Mouse (Mus musculus): Measurements from ENCODE around the gene Fkbp2.

The Fkbp2 gene

DNA sequence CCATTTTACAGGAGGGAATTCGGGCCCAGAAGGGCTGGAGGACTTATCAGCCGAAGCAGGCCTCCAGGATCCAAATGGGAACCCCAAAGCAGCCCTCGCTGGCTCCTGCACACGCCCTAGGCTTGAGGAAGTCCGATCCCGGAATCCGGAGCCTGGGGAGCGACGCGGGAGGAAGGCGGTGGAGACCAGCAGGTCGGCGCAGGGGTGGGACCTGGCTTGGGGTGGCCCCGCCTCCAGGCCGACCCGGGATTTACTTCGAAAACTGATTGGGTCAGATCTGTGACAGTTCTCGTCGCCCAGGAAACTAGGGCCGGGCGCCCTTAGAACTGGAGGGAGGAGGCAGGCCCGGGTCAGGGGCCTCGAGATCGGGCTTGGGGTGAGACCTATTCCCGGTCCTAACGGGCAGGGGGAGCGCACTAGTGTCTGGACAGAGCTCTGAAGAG, 38.0 kb downstream of the Fkbp2 start, which contains the start of gene Gpr137:
Gene Gpr137 (minus strand): TSS at position 232 of the 443 bp plus-strand sequence.
- peak; percentile 73 for ATAC-seq (ENCODE audit: insufficient number of reproducible peaks, low FRiP score, low TSS enrichment)

DNA sequence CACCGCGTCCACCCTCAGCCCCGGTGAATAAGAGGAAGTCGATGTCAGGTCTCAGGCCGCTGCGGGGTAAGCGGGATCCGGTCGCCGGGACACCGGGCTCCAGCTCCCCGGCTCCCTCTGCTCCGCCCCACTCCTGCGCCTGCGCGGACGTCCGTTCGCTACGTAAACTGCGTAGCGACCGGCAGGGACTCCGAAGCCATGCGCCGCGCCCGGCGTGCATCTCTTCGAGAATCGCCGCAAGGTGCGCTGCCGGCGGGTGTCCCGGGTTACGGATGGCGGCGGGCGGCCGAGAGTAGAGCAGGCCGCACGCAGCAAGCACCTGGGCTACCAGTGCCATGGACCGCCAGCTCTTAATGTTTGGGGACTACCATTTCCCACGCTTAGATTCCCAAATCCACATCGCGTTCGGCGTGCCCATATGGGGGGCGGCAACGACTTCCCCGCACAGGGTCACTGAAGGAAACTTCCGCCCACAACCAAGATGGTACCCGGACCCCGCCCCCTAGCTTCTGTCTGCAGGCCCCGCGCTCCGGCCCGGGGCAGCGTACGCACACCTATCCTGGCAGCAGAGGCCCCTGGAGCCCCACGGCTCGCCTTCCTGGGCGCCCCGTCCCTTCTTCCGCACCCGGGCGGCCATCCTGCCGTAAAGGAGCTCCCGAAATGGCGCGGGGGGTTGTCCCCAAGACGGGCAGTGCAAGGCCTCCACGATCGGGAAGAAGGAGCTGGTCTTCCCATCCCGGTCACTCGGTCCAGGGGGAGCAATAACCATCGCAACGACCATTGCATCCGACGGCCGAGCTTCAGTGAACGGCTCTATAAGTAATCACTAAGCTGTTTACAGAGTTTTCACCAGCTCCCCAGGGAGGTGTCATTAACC, 38.7 kb downstream of the Fkbp2 start, which contains the start of gene Bad:
Gene Bad (plus strand): TSS at position 490 of the 877 bp plus-strand sequence.
- peak; percentile 70 for ATAC-seq (ENCODE audit: insufficient number of reproducible peaks, low FRiP score, low TSS enrichment)

DNA sequence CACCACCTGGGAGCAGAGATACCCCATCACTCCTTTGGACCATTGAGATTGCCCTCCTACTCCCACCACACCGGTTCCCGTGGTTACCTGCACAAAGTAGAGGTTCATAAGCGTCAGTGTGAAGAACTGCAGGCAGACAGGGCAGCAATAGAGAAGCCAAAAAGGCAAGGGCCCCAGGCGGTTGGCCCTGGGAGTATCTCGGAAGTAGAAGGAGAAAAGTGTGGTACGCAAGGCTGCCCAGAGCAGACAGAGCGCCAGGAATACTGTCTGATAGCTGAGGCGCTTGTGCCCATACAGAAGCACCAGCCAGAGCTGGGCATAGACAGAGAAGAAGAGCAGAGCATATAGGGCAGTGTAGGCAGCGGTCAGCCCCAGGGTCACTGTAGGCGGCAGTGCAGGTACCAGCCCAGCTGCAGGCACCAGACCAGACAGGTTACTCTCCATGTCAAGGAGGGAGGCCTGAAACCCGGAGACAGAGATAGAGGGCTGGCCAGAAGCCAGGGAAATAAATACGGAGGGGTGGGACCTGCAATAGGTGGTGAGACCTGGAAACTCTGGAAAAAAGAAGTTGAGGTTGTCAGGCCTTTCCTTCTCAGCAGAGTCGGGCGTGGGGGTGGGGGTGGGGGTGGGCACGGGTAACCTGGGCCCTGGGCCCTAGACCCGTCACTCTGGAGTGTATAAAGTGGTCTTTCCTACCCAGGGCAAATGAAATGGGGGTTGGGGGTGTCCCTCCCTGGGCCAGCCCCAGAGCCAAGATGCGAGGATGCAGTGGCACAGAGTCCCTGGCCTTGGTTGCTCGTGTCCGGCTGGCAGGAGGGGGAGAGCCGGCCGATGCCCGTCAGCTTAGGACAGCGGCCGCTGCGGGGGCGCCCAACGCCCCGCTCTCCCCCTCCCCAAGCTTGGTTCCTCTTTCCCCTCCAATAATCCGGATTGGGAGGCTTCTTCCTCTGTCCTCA, 39.6 kb downstream of the Fkbp2 start:
- 0 out of 2 replicates have a peak, but pooled peaks have one; percentile 8 for ATAC-seq (ENCODE audit: insufficient number of reproducible peaks, low FRiP score, low TSS enrichment)

DNA sequence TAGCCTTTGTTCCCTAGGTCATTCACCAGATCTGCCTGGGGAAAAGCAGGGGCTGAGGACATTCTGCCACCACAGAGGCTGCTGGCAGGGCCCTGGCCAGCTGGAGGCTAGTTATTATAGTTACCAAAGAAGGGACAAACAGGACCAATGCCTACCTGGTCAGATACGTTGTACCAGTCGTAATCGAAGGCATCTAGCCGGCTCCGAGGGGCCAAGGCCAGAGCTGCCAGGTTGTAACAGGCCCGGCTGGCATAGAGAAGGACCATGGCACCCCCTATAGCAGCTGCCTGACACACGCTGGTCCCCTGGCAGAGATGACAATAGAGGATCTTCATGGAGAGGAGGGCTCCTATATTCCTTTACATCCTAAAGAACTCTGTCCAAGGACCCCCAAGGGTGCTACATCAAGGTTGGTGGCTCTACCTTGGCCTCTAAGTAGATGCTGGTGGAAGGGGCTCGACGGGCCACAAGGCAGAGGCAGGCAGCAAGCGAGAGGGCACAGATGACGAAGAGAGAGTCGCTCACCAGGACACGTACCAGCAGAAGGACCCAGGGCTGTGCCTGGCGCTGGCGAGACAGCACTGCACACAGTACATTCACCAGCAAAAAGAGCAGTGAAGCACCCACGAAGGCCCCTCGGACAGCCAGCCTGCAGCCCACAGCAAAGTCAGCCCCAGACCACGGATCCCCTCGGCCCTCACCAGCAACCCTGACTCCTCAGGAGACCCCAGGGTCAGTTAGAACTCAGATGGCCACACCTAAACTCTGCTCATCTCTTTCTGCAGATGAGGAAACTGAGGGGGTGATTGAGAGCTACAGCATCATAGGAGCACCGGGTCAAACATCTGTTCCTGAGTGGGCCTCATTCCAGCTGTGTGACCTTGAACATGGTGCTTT, 40.9 kb downstream of the Fkbp2 start:
- ATAC-seq (ENCODE audit: insufficient number of reproducible peaks, low FRiP score, low TSS enrichment) = no peak

DNA sequence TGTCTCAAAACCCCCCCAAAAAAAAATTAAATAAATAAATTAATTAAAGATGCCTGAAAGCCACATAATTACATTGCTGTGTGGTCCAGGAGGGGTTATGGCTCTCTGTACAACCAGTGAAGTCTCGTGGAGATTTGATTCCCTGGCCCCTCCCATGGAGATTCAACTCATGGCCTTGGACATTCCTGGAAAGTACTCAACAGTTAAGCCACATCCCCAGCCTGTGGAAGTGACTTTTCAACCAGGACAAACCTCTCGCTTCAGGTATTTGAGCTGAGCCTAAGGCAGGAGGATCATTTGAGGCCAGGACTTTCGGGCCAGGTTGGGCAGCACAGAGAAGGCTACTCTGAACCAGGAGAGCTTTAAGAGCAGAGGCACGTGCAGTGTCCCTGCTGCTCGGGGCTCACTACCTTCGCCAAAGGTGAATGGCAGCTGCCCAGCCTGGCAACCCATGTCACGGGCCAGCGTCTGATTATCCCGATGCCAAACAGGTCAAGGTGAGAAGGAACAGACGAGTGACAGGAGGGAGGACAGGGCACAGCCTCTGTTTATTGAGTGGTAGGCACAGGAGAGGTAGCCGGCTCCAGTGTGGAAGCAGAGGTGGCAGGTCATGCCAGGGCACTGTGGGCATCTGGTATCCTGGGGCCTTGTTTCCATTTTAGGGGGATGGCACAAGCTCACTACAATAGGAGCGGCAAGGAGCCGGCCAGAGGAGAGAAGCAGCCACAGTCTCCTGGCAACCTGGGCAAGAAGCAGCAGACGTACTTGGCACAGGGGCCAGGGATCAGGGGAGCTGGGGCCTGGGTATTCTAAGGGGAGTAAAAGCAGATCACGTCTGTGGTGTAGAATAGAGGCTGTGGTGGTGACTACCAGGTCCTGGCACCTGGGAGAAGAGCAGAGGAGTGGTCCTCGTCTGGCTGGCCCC, 42.5 kb downstream of the Fkbp2 start:
- ATAC-seq (ENCODE audit: insufficient number of reproducible peaks, low FRiP score, low TSS enrichment) = no peak

DNA sequence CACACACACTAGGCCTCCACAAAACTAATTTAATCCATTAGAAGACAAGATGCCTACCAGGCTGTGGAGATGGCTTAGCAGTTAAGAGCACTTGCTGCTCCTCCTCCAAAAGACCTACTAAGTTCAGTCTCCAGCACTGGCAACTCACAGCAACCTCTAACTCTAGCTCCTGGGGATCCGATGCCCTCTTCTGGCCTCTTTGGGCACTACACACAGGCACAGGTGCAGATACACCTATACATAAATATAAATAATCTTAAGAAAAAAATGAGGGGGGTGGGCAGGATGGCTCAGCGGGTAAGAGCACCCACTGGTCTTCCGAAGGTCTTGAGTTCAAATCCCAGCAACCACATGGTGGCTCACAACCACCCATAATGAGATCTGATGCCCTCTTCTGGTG, 44.0 kb downstream of the Fkbp2 start:
- no peak for ATAC-seq (ENCODE audit: insufficient number of reproducible peaks, low FRiP score, low TSS enrichment)

DNA sequence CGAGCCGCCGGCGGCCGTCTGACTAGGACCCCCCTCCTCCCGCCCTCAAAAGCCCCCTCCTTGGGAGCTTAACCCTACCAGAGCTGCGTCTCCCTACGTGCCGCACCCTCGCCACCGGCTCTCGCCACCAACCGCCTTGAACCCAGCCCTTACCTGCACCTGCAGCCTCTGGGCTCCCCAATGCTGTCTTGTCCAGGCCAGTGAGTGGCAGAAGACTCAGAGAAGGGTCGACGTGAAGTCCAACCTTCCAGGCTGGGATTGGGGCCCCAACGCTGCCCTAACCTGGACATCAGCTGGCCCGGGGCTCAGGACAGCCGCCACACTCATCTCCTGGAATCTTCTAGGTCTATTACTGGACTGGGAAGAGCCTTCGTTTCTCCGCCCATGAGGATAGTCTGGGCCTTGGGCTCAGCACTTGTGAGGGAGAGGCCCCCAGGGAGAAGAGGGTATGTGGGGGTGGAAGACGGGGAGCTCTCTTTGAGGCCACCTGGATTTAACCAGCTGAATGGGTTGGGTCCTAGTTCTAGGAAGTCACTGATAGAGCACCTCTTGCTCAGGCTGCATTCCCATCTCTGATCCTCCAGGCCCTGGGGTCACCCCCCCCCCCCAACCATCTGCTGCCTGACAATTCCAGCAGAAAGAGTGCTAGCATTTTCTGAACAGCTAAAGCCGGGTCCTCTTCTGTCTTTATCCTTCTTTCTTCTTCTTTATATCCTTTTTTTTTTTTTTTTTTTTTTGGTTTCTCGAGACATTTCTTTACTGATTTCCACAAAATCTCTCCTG, 45.9 kb downstream of the Fkbp2 start, which contains the start of gene Kcnk4:
Gene Kcnk4 (minus strand): TSS at position 321 of the 783 bp plus-strand sequence.
- no peak for ATAC-seq (ENCODE audit: insufficient number of reproducible peaks, low FRiP score, low TSS enrichment)

DNA sequence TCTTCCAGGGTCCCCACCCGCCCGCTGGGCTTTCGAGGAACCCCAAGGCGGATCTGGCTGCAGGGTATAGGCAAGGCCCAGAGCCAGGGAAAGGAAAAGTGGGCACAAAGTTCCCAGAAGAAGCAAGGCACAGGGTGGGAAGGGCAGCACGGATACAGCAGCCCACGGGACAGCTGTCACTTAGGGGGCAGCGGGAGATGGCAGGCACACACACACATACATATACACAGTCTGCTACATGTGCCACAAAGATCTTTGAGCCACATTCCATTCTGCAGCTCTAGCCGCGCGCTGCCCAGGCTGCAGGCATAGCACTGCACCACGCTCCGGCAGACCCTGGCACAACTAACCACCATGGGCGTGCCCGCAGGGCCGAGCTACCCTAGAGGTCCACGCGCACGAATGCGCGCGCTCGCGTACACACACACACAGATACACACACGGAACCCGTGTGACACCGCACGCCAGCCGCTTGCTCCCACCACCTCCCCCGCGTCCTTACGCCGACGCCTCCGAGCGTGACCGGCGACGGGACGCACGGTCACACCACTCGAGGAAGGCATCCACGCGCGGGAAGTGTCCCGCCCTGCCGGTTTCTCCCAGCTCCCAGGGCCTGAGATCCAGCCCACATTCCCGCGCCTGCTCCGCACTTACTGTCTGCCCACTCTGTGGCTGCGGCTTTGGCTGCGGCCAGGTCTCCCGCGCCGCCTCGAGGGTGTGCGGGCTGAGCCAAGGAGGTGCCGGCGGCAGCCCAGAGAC, 46.7 kb downstream of the Fkbp2 start:
- peak; percentile 37; the same call in 1 of the 2 replicates for ATAC-seq (ENCODE audit: insufficient number of reproducible peaks, low FRiP score, low TSS enrichment)

DNA sequence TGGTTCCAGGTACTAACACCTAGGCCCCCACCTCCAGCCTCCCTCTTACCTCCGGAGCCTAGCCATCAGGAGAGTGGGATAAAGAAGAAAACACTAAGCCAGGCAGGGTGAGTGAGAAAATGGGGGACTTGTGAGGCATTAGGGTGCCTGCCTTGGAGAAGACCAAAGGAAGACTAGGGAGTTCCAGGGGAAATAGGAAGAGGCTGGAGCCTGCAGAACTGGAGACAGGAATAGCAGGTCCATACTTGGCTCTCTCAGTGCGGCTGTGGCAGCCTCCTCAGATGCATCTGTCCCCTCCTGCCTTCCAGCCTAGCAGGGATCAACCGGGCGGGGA, 47.2 kb downstream of the Fkbp2 start:
- ATAC-seq (ENCODE audit: insufficient number of reproducible peaks, low FRiP score, low TSS enrichment) = no peak

DNA sequence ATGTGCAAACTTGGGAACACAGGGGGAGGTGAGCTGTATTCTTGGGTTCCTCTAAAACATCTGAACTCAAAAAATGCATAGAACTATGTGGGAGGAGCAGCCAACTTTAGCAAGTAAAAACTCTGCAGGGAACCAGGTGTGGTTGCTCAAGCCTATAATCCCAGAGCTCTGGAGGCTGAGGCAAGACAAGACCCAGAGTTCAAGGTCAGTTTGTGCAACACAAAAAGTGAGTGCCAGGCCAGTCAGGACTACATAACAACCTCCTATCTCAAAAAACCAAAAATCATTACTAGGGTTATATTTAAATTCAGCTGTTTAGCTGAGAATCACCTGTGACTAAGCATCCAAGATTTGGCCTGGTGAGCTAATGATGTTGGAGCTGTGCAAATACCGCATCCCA, 48.3 kb downstream of the Fkbp2 start:
- ATAC-seq (ENCODE audit: insufficient number of reproducible peaks, low FRiP score, low TSS enrichment) = no peak

DNA sequence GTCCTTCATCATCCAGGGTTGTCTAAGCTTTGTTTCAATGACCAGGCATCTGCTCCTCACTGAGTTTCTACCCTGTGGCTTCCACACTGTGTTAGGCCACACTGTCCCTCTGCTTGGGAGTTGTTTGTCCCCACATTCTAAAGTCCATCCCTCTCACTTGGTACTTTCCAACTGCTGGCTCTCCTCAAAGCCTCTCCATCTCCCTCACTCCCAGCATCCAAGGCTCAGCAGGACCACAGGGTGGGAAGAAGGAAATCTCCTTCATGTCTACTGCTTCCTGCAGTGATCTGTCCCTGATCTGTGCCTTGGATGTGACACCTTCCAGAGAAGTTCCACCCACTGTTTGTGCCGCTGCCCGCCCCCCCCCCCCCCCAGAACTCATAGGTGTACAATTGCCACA, 49.3 kb downstream of the Fkbp2 start:
- no peak for ATAC-seq (ENCODE audit: insufficient number of reproducible peaks, low FRiP score, low TSS enrichment)

DNA sequence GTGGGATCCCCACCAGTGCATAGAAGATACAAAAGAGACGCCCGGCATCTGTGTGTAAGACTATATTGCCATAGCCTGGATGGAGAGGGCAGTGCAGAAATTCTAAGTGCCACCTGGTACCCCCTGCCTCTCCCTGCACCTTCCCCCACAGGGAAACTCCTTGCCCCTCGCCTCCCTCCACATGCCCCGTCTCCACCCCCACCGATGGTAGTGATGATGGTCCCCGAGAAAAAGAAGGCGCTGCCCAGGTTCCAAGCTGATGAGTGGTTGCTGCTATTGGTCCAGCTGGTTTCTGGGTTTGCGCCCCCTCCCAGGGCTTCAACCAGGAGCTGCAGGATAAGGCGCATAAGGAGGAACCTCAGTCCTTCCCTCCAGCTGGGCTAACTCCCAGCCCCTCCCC, 52.2 kb downstream of the Fkbp2 start:
- no peak for ATAC-seq (ENCODE audit: insufficient number of reproducible peaks, low FRiP score, low TSS enrichment)
